Mouse (Mus musculus): ENCODE measurements around the gene Epha2. TPM values are rescaled to one million over a fixed set of nuclear protein-coding genes. Genes with fewer than 3 reads are reported as not detected.

The Epha2 gene
- total RNA-seq, 2 experiments from 2014 or later: 1.3 TPM; not detected in 1

- no peak for ATAC-seq (replicated peaks; ENCODE audit: low FRiP score, poor library complexity, severe bottlenecking)
Observed at GRCm38 (mm10) chr4:141278154-141278553, 22.9 kb upstream of the Epha2 start.

- no peak for ATAC-seq (replicated peaks; ENCODE audit: low FRiP score, poor library complexity, severe bottlenecking)
Observed at GRCm38 (mm10) chr4:141279327-141279726, 21.7 kb upstream of the Epha2 start.

GRCm38 (mm10) chr4:141279783-141280182, 21.3 kb upstream of the Epha2 start:
- no peak for ATAC-seq (replicated peaks; ENCODE audit: low FRiP score, poor library complexity, severe bottlenecking)

GRCm38 (mm10) chr4:141280471-141280870, 20.6 kb upstream of the Epha2 start:
- no peak for ATAC-seq (replicated peaks; ENCODE audit: low FRiP score, poor library complexity, severe bottlenecking)

- no peak for ATAC-seq (replicated peaks; ENCODE audit: low FRiP score, poor library complexity, severe bottlenecking)
Observed at GRCm38 (mm10) chr4:141281153-141281552, 19.9 kb upstream of the Epha2 start.

GRCm38 (mm10) chr4:141281578-141281977, 19.5 kb upstream of the Epha2 start:
- ATAC-seq (replicated peaks; ENCODE audit: low FRiP score, poor library complexity, severe bottlenecking): no peak

GRCm38 (mm10) chr4:141282087-141282486, 19.0 kb upstream of the Epha2 start:
- no peak for ATAC-seq (replicated peaks; ENCODE audit: low FRiP score, poor library complexity, severe bottlenecking)

- no peak for ATAC-seq (replicated peaks; ENCODE audit: low FRiP score, poor library complexity, severe bottlenecking)
Observed at GRCm38 (mm10) chr4:141282623-141283022, 18.4 kb upstream of the Epha2 start.

GRCm38 (mm10) chr4:141283176-141283878, 17.7 kb upstream of the Epha2 start:
- no peak for ATAC-seq (replicated peaks; ENCODE audit: low FRiP score, poor library complexity, severe bottlenecking)

GRCm38 (mm10) chr4:141283879-141284411, 17.1 kb upstream of the Epha2 start:
- ATAC-seq (replicated peaks; ENCODE audit: low FRiP score, poor library complexity, severe bottlenecking): no peak

GRCm38 (mm10) chr4:141284486-141284885, 16.6 kb upstream of the Epha2 start:
- ATAC-seq (replicated peaks; ENCODE audit: low FRiP score, poor library complexity, severe bottlenecking): no peak

GRCm38 (mm10) chr4:141285128-141285527, 15.9 kb upstream of the Epha2 start:
- no peak for ATAC-seq (replicated peaks; ENCODE audit: low FRiP score, poor library complexity, severe bottlenecking)

GRCm38 (mm10) chr4:141286860-141287517, 14.1 kb upstream of the Epha2 start:
- ATAC-seq (replicated peaks; ENCODE audit: low FRiP score, poor library complexity, severe bottlenecking): no peak

GRCm38 (mm10) chr4:141287518-141288004, 13.5 kb upstream of the Epha2 start:
- no peak for ATAC-seq (replicated peaks; ENCODE audit: low FRiP score, poor library complexity, severe bottlenecking)

- ATAC-seq (replicated peaks; ENCODE audit: low FRiP score, poor library complexity, severe bottlenecking): no peak
Observed at GRCm38 (mm10) chr4:141288152-141288551, 12.9 kb upstream of the Epha2 start.

- no peak for ATAC-seq (replicated peaks; ENCODE audit: low FRiP score, poor library complexity, severe bottlenecking)
Observed at GRCm38 (mm10) chr4:141291571-141292375, 9.3 kb upstream of the Epha2 start.

GRCm38 (mm10) chr4:141295774-141296186, 5.3 kb upstream of the Epha2 start:
- ATAC-seq (replicated peaks; ENCODE audit: low FRiP score, poor library complexity, severe bottlenecking): no peak

GRCm38 (mm10) chr4:141297934-141298333, 3.1 kb upstream of the Epha2 start:
- ATAC-seq (replicated peaks; ENCODE audit: low FRiP score, poor library complexity, severe bottlenecking): no peak

- ATAC-seq (replicated peaks; ENCODE audit: low FRiP score, poor library complexity, severe bottlenecking): no peak
Observed at GRCm38 (mm10) chr4:141299356-141299755, 1.7 kb upstream of the Epha2 start.

- ATAC-seq (replicated peaks; ENCODE audit: low FRiP score, poor library complexity, severe bottlenecking): no peak
Observed at GRCm38 (mm10) chr4:141300196-141300595, 844 bp upstream of the Epha2 start.
